ENCODE assay signal across 11 mouse cellular contexts in the genomic region with DNA sequence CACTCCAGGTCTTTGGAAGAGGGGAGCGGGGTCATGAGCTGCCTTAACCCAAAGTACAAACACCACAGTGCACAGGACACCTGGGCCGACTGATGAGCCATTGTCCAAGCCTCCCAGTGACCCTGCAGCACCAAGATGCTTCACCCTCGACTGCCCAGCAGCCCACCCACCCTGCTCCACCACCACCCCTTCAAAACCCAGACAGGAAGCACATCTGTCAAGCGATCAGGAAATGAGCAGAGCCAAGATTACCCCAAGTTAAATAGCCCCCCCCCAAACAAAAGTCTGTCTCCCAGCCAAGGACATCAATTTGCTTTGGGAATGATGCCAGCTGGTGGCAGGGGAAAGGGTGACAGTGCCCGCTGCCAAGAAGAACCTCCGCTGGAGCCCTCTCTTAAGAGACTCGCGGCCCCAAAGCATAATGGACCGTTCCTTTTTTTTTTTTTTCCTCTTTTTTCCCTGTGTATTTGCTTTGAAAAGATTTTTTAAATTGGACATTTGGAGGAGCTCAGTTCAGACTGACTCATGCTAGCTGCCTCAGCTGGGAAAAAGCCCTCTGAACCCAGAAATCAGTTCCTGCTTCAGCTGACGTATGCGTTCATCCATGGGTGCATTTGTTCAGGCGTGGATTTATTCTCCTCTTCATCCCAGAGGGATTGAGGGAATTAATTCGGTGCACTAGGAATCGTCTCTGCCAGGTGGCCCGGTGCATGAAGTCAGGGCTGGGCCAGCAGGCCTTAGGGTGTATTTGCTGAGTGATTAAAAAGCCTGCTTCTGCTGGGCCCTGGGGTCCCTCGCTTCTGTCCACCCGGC. TPM values are rescaled to one million over a fixed set of nuclear protein-coding genes. Genes with fewer than 3 reads are reported as not detected.
DNase-seq lines count a peak whose midpoint lies in the region; ATAC-seq and TF ChIP-seq lines count a peak whose summit lies in the region.
"Had no signal": no experiment of that assay in that cellular context is flagged by ENCODE, and none has a peak within 500 bp of the region (broad histone marks: within the 10 kb centered on the region; RNA-seq: fewer than 3 reads in every experiment).

No protein-coding gene starts in this region.

- H3K4me3 ChIP-seq in midbrain, embryonic 10.5 days: no peak overlapping the region
- no peak overlapping the region for H3K4me3 ChIP-seq in midbrain, embryonic 11.5 days (ENCODE audit: low read depth, low read length)
- no peak overlapping the region for H3K4me3 ChIP-seq in forebrain, embryonic 12.5 days (replicated peaks)
- no peak overlapping the region for H3K4me3 ChIP-seq in kidney, embryonic 14.5 days (ENCODE audit: low read length)
- H3K4me3 ChIP-seq in midbrain, postnatal 0 days (ENCODE audit: low read depth, low read length): no peak overlapping the region

- no peak for ATAC-seq in midbrain, embryonic 11.5 days (ENCODE audit: low FRiP score)
- ATAC-seq in forebrain, embryonic 12.5 days (ENCODE audit: low FRiP score): no peak
- ATAC-seq in kidney, embryonic 14.5 days (ENCODE audit: low FRiP score, low TSS enrichment): peak; percentile 36; the same call in 1 of the 2 replicates
- ATAC-seq in midbrain, postnatal 0 days (ENCODE audit: low FRiP score): no peak

- peak; percentile 2; the same call in 1 of the 2 replicates for TF ChIP-seq CTCF in midbrain, postnatal 0 days (IDR thresholded peaks at IDR 0.05)

- H3K4me1 ChIP-seq in midbrain, embryonic 10.5 days: peaks cover 29% of the 10 kb centered on the region
- H3K4me1 ChIP-seq in midbrain, embryonic 11.5 days (ENCODE audit: control insufficient read depth, insufficient read depth, low read length): peaks cover 5% of the 10 kb centered on the region; the same call in 1 of the 2 replicates
- peaks cover 45% of the 10 kb centered on the region for H3K4me1 ChIP-seq in forebrain, embryonic 12.5 days
- peaks cover 19% of the 10 kb centered on the region for H3K4me1 ChIP-seq in kidney, embryonic 14.5 days (ENCODE audit: control insufficient read depth, insufficient read depth, low read length)
- peaks cover 13% of the 10 kb centered on the region; the same call in 1 of the 2 replicates for H3K4me1 ChIP-seq in midbrain, postnatal 0 days (ENCODE audit: insufficient read depth, low read length)

- 75% methylated on average over 17 of the region's 17 CpGs for WGBS in midbrain, embryonic 10.5 days
- WGBS in midbrain, embryonic 11.5 days: 70% methylated on average over 17 of the region's 17 CpGs
- WGBS in forebrain, embryonic 12.5 days: 34% methylated on average over 17 of the region's 17 CpGs
- WGBS in kidney, embryonic 14.5 days: 49% methylated on average over 17 of the region's 17 CpGs
- WGBS in midbrain, postnatal 0 days: 34% methylated on average over 17 of the region's 17 CpGs

- no peak for DNase-seq in midbrain, embryonic 10.5 days (ENCODE audit: low spot score)
- no peak for DNase-seq in midbrain, embryonic 11.5 days (ENCODE audit: low spot score, missing footprints)
- peak; percentile 78 for DNase-seq in midbrain, postnatal 0 days (ENCODE audit: low spot score)
- DNase-seq in B cell, adult 2 months: no peak
- no peak for DNase-seq in spleen, adult 18-20 months
- DNase-seq in yolk sac, embryonic 10.5 days (ENCODE audit: low spot score): no peak
- DNase-seq: gastrocnemius, postnatal 25 days had no signal

- no peaks in the 10 kb centered on the region for H3K9me3 ChIP-seq in midbrain, embryonic 10.5 days (replicated peaks)
- no peaks in the 10 kb centered on the region for H3K9me3 ChIP-seq in midbrain, embryonic 11.5 days (ENCODE audit: control insufficient read depth, low read length)
- H3K9me3 ChIP-seq in forebrain, embryonic 12.5 days: no peaks in the 10 kb centered on the region
- peaks cover 3% of the 10 kb centered on the region; the same call in 1 of the 2 replicates for H3K9me3 ChIP-seq in kidney, embryonic 14.5 days (ENCODE audit: control insufficient read depth, low read length)
- no peaks in the 10 kb centered on the region for H3K9me3 ChIP-seq in midbrain, postnatal 0 days (ENCODE audit: low read length)

- H3K27me3 ChIP-seq in midbrain, embryonic 10.5 days (ENCODE audit: low read depth, poor library complexity, severe bottlenecking): peaks cover 15% of the 10 kb centered on the region
- no peaks in the 10 kb centered on the region for H3K27me3 ChIP-seq in midbrain, embryonic 11.5 days (ENCODE audit: control insufficient read depth, insufficient read depth, low read length)
- no peaks in the 10 kb centered on the region for H3K27me3 ChIP-seq in forebrain, embryonic 12.5 days
- no peaks in the 10 kb centered on the region for H3K27me3 ChIP-seq in kidney, embryonic 14.5 days (ENCODE audit: control insufficient read depth, insufficient read depth, low read length)
- H3K27me3 ChIP-seq in midbrain, postnatal 0 days (ENCODE audit: insufficient read depth, low read length): no peaks in the 10 kb centered on the region

- peak overlapping the region; percentile 23; the same call in 1 of the 2 replicates for H3K27ac ChIP-seq in midbrain, embryonic 10.5 days (replicated peaks)
- H3K27ac ChIP-seq in midbrain, embryonic 11.5 days (ENCODE audit: low read depth, low read length): no peak overlapping the region
- peak overlapping the region; percentile 66 for H3K27ac ChIP-seq in forebrain, embryonic 12.5 days
- H3K27ac ChIP-seq in kidney, embryonic 14.5 days (ENCODE audit: low read depth, low read length): no peak overlapping the region; the same call in 1 of the 2 replicates
- H3K27ac ChIP-seq in midbrain, postnatal 0 days (ENCODE audit: low read depth, low read length): peak overlapping the region; percentile 51

- no peak overlapping the region for H3K9ac ChIP-seq in midbrain, embryonic 11.5 days (ENCODE audit: low read length)
- H3K9ac ChIP-seq in forebrain, embryonic 12.5 days: no peak overlapping the region
- no peak overlapping the region for H3K9ac ChIP-seq in kidney, embryonic 14.5 days (ENCODE audit: low read depth, low read length)
- no peak overlapping the region for H3K9ac ChIP-seq in midbrain, postnatal 0 days (replicated peaks; ENCODE audit: low read length, poor library complexity, severe bottlenecking)

- H3K36me3 ChIP-seq in midbrain, embryonic 10.5 days: no peaks in the 10 kb centered on the region
- H3K36me3 ChIP-seq in midbrain, embryonic 11.5 days (ENCODE audit: control insufficient read depth, insufficient read depth, low read length): no peaks in the 10 kb centered on the region
- H3K36me3 ChIP-seq in forebrain, embryonic 12.5 days (replicated peaks): no peaks in the 10 kb centered on the region
- no peaks in the 10 kb centered on the region for H3K36me3 ChIP-seq in kidney, embryonic 14.5 days (ENCODE audit: control insufficient read depth, insufficient read depth, low read length)
- no peaks in the 10 kb centered on the region for H3K36me3 ChIP-seq in midbrain, postnatal 0 days (ENCODE audit: insufficient read depth, low read length)

- H3K4me2 ChIP-seq in midbrain, embryonic 11.5 days: no peak overlapping the region
- H3K4me2 ChIP-seq in forebrain, embryonic 12.5 days: no peak overlapping the region; the same call in 1 of the 2 replicates
- H3K4me2 ChIP-seq in kidney, embryonic 14.5 days (replicated peaks; ENCODE audit: low read depth, low read length): no peak overlapping the region
- H3K4me2 ChIP-seq in midbrain, postnatal 0 days (ENCODE audit: low read depth, low read length, poor library complexity, severe bottlenecking): no peak overlapping the region

RNA-seq across cellular contexts. Expression of gene Htr6, which starts 37.4 kb away (rescaled TPM):
- not detected in 2 replicates for polyA plus RNA-seq in midbrain, embryonic 10.5 days (2016; fragmentation: Nextera tagmentation; extraction: Ambion mirVana)
- not detected in 2 replicates for polyA plus RNA-seq in midbrain, embryonic 11.5 days (2014; fragmentation: Nextera tagmentation; extraction: Ambion mirVana)
- polyA plus RNA-seq in forebrain, embryonic 12.5 days (2016; fragmentation: Nextera tagmentation; extraction: Ambion mirVana): 0.18 TPM in 1 of 2 replicates, not detected in the other
- 0.10 and 0.12 TPM in 2 replicates for polyA plus RNA-seq in kidney, embryonic 14.5 days (2014; fragmentation: Nextera tagmentation; extraction: Ambion mirVana)
- total RNA-seq in midbrain, postnatal 0 days (2014; rRNA removed): 4.2 and 5.9 TPM in 2 replicates
- 1.0 and 1.1 TPM in 2 replicates for polyA plus RNA-seq in midbrain, postnatal 0 days (2015; fragmentation: Nextera tagmentation; extraction: Ambion mirVana)
- total RNA-seq: common myeloid progenitor, adult 5-6 weeks; gastrocnemius, postnatal 25 days had no signal
- polyA plus RNA-seq: stomach, embryonic 14.5 days had no signal

RNA-seq across cellular contexts. Expression of gene Nbl1, which starts 54.8 kb away (rescaled TPM):
- 8.7 and 14.8 TPM in 2 replicates for polyA plus RNA-seq in midbrain, embryonic 10.5 days (2016; fragmentation: Nextera tagmentation; extraction: Ambion mirVana)
- polyA plus RNA-seq in midbrain, embryonic 11.5 days (2014; fragmentation: Nextera tagmentation; extraction: Ambion mirVana): 12.7 and 13.6 TPM in 2 replicates
- 22.5 and 26.7 TPM in 2 replicates for polyA plus RNA-seq in forebrain, embryonic 12.5 days (2016; fragmentation: Nextera tagmentation; extraction: Ambion mirVana)
- 15.5 and 22.3 TPM in 2 replicates for polyA plus RNA-seq in kidney, embryonic 14.5 days (2014; fragmentation: Nextera tagmentation; extraction: Ambion mirVana)
- total RNA-seq in midbrain, postnatal 0 days (2014; rRNA removed): 60.7 and 62.2 TPM in 2 replicates
- 53.4 and 55.7 TPM in 2 replicates for polyA plus RNA-seq in midbrain, postnatal 0 days (2015; fragmentation: Nextera tagmentation; extraction: Ambion mirVana)
- total RNA-seq: common myeloid progenitor, adult 5-6 weeks had no signal

Comparison
In these comparisons a context has a peak if more than half of its experiments do, and no peak if none do; other contexts are left out.
1. H3K27ac ChIP-seq: peak in midbrain, embryonic 10.5 days (single experiment), forebrain, embryonic 12.5 days (single experiment) and midbrain, postnatal 0 days (single experiment); none in midbrain, embryonic 11.5 days (single experiment) and kidney, embryonic 14.5 days (single experiment).